Mouse (Mus musculus) embryonic facial prominence, embryonic 14.5 days (tissue): Measurements from ENCODE around the gene Plscr3. TPM values are rescaled to one million over a fixed set of nuclear protein-coding genes. Genes with fewer than 3 reads are reported as not detected.
"Not testable (repeated sequence)": the region's sequence is repeated elsewhere in the genome, so short reads cannot be mapped to it uniquely, and the experiment has no call there.

Experiments
- ATAC-seq: fragments of 200-750 bp; cut with Nextera tagmentation; 2 replicates; pipeline ENCODE4 v1.8.0; 2017; ENCODE audit warnings: low read depth, moderate number of reproducible peaks, moderate TSS enrichment
- DNase-seq: peaks from one replicate; pipeline ENCODE4 v3.0.0-alpha.2; 2015; ENCODE audit warnings: low spot score
- H3K27ac ChIP-seq: fragments of 300-500 bp; sonication (generic); replicated peaks from 2 replicates; pipeline ENCODE4 v1.5.1; 2014; ENCODE audit warnings: low read depth, mild to moderate bottlenecking, low read length, moderate library complexity
- H3K27me3 ChIP-seq: fragments of 300-500 bp; sonication (generic); replicated peaks from 2 replicates; pipeline ENCODE4 v1.6.1; 2014; ENCODE audit warnings: low read length; ENCODE audit not compliant: control insufficient read depth, insufficient read depth
- H3K36me3 ChIP-seq: fragments of 300-500 bp; sonication (generic); 2 replicates; pipeline ENCODE4 v1.6.1; 2014; ENCODE audit warnings: low read length, mixed read lengths; ENCODE audit not compliant: control insufficient read depth, insufficient read depth
- H3K4me1 ChIP-seq: fragments of 300-500 bp; sonication (generic); 2 replicates; pipeline ENCODE4 v1.6.1; 2014; ENCODE audit warnings: antibody characterized with exemption, low read length; ENCODE audit not compliant: control insufficient read depth, insufficient read depth
- H3K4me2 ChIP-seq: fragments of 300-500 bp; sonication (generic); 2 replicates; pipeline ENCODE4 v1.6.1; 2014; ENCODE audit warnings: low read depth, mild to moderate bottlenecking, low read length, moderate library complexity, mixed read lengths
- H3K4me3 ChIP-seq: fragments of 300-500 bp; sonication (generic); 2 replicates; pipeline ENCODE4 v1.5.1; 2014; ENCODE audit warnings: low read depth, mild to moderate bottlenecking, low read length
- H3K9ac ChIP-seq: fragments of 300-500 bp; sonication (generic); 2 replicates; pipeline ENCODE4 v1.6.1; 2014; ENCODE audit warnings: low read depth, mild to moderate bottlenecking, low read length, moderate library complexity, mixed read lengths
- H3K9me3 ChIP-seq: fragments of 300-500 bp; sonication (generic); 2 replicates; pipeline ENCODE4 v1.6.1; 2016; ENCODE audit warnings: low read length; ENCODE audit not compliant: control insufficient read depth
- WGBS: fragments of 180-500 bp; shearing (Covaris S2); extraction: QIAGEN DNeasy Blood & Tissue Kit; methylation state at CpG from one replicate; pipeline ENCODE4 v1.1.7; 2014; 5-methylcytosine and 5-hydroxymethylcytosine counted together
- polyA plus RNA-seq: library from polyadenylated mRNA; unstranded; fragments of >200 nt; fragmentation: Nextera tagmentation; extraction: Ambion mirVana; gene quantifications from 2 replicates; pipeline ENCODE4 v1.2.1, GENCODE M21; 2014

The Plscr3 gene
- polyA plus RNA-seq, 1 experiment from 2014 or later = 102 TPM

DNA sequence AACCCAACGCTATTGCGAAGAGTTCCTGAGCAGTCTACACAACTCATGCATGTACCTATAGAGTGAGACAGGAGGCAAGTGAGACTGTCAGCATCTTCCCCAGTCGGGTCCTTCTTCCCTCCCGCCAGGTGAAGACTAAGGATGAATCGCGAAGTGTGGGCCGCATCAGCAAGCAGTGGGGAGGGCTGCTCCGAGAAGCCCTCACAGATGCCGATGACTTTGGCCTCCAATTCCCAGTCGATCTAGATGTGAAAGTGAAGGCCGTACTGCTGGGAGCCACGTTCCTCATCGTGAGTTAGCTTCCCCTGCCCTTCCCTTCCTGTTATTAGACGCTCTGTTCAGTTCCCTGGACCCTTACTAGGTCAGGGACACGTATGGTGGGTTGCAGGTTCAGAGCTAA is 3.7 kb downstream of the Plscr3 start:
- H3K9ac ChIP-seq = no peak overlapping the region
- no peak for ATAC-seq
- no peaks in the 10 kb centered on the region for H3K27me3 ChIP-seq
- H3K4me3 ChIP-seq = no peak overlapping the region
- no peak for DNase-seq
- 87% methylated on average over 15 of the region's 15 CpGs for WGBS
- peaks cover 25% of the 10 kb centered on the region for H3K4me1 ChIP-seq
- H3K4me2 ChIP-seq = no peak overlapping the region
- peaks cover 51% of the 10 kb centered on the region for H3K36me3 ChIP-seq
- H3K27ac ChIP-seq = no peak overlapping the region
- H3K9me3 ChIP-seq = no peaks in the 10 kb centered on the region

DNA sequence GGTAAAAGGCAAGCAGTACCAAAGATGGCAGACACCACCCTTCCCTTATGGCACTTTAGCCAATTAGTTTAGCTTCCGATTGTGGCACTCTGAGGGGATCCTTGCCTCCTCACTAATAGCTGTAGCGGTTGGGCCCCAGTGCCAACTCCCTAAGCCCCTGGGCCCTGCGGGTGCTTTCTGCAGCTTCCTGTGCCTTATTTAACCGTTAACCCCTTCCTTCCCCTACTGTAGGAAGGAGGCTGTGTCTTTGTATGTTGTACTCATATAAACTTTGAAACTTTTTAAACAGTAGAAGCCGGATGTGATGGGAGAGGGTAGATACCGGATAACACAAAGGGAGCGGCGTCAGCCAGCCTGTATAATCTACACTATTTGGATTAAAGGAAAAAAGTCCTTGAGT is 4.6 kb downstream of the Plscr3 start:
- H3K27ac ChIP-seq = no peak overlapping the region
- peaks cover 19% of the 10 kb centered on the region for H3K4me1 ChIP-seq
- no peak overlapping the region for H3K4me3 ChIP-seq

GRCm38 (mm10) chr11:69853994-69854393 is 7.8 kb downstream of the Plscr3 start:
- Histone ChIP-seq H3K27me3 (peaks cover 9% of the 10 kb centered on the region), H3K4me3 (no peak overlapping the region), H3K4me2 (no peak overlapping the region), H3K4me1 (0 out of 2 replicates have a peak, but pooled peaks cover 5% of the 10 kb centered on the region), H3K9me3 (no peaks in the 10 kb centered on the region), H3K27ac (no peak overlapping the region), H3K36me3 (peaks cover 38% of the 10 kb centered on the region), H3K9ac (no peak overlapping the region)
- 62% methylated on average over 7 of the region's 7 CpGs for WGBS
- no peak for DNase-seq
- no peak for ATAC-seq

More for the DNA sequence above, 4.6 kb downstream of the Plscr3 start:
- WGBS = 64% methylated on average over 8 of the region's 8 CpGs
- ATAC-seq (no peak), DNase-seq (no peak)
- Histone ChIP-seq H3K9ac (no peak overlapping the region), H3K27me3 (no peaks in the 10 kb centered on the region), H3K4me2 (no peak overlapping the region), H3K36me3 (peaks cover 51% of the 10 kb centered on the region), H3K9me3 (no peaks in the 10 kb centered on the region)

DNA sequence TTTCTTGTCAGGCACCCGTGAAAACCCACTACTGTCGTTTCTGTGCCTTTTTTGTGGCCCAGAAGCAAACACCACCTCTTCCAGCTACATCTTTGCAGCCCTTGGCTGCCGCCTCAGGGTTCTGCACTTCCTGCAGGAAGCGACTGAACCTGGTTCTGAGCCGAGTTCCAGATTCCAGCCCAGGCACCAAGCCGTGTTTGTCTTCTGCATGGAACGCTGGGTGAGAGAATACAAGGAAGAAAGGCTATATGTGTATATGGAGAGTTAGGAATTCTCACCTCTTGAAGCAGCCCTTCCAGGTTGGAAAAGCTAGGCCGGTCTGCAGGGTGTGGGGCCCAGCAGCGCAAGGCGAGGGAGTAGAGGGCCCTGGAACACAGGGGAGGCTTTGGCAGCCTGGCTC is 8.5 kb downstream of the Plscr3 start:
- H3K9ac ChIP-seq = no peak overlapping the region
- WGBS = 81% methylated on average over 10 of the region's 10 CpGs
- H3K27ac ChIP-seq = no peak overlapping the region
- H3K4me3 ChIP-seq = no peak overlapping the region
- 0 out of 2 replicates have a peak, but pooled peaks cover 5% of the 10 kb centered on the region for H3K4me1 ChIP-seq
- no peaks in the 10 kb centered on the region for H3K9me3 ChIP-seq
- H3K36me3 ChIP-seq = peaks cover 31% of the 10 kb centered on the region
- H3K4me2 ChIP-seq = no peak overlapping the region
- no peak for DNase-seq
- H3K27me3 ChIP-seq = peaks cover 12% of the 10 kb centered on the region
- no peak for ATAC-seq

- Histone ChIP-seq H3K4me3 (no peak overlapping the region), H3K27ac (no peak overlapping the region), H3K9me3 (no peaks in the 10 kb centered on the region), H3K9ac (no peak overlapping the region), H3K27me3 (peaks cover 12% of the 10 kb centered on the region), H3K36me3 (peaks cover 24% of the 10 kb centered on the region), H3K4me1 (0 out of 2 replicates have a peak, but pooled peaks cover 5% of the 10 kb centered on the region), H3K4me2 (no peak overlapping the region)
- ATAC-seq (no peak), DNase-seq (no peak)
- 21% methylated on average over 16 of the region's 16 CpGs for WGBS
These were observed 9.2 kb downstream of the Plscr3 start for GRCm38 (mm10) chr11:69855347-69855746.

GRCm38 (mm10) chr11:69858113-69858998 is 12.2 kb downstream of the Plscr3 start, which contains the start of gene Tnk1:
Gene Tnk1, minus strand, starts transcription at chr11:69858730.
- H3K27me3 ChIP-seq = peaks cover 12% of the 10 kb centered on the region
- H3K4me3 ChIP-seq = peak within 1 kb of the TSS; percentile 20
- H3K27ac ChIP-seq = peak within 1 kb of the TSS; percentile 54
- H3K4me1 ChIP-seq = no peaks in the 10 kb centered on the region
- ATAC-seq = peak; percentile 64; the same call in 1 of the 2 replicates
- H3K9ac ChIP-seq = peak within 1 kb of the TSS; percentile 28; the same call in 1 of the 2 replicates
- 22% methylated on average over 29 of the region's 30 CpGs for WGBS
- peak within 1 kb of the TSS; percentile 36 for H3K4me2 ChIP-seq
- H3K36me3 ChIP-seq = no peaks in the 10 kb centered on the region
- no peaks in the 10 kb centered on the region for H3K9me3 ChIP-seq
- DNase-seq = peak; percentile 74

- H3K9ac ChIP-seq, H3K27me3 ChIP-seq, H3K4me2 ChIP-seq, DNase-seq, H3K27ac ChIP-seq, H3K9me3 ChIP-seq, H3K4me3 ChIP-seq, H3K4me1 ChIP-seq, H3K36me3 ChIP-seq, ATAC-seq: not testable (repeated sequence)
- WGBS = 70% methylated on average over 3 of the region's 3 CpGs
These were observed 17.6 kb downstream of the Plscr3 start for GRCm38 (mm10) chr11:69863729-69864128.

GRCm38 (mm10) chr11:69864138-69864860 is 18.1 kb downstream of the Plscr3 start:
- H3K36me3 ChIP-seq = no peaks in the 10 kb centered on the region
- H3K9me3 ChIP-seq = no peaks in the 10 kb centered on the region
- H3K4me3 ChIP-seq = no peak overlapping the region
- H3K27ac ChIP-seq = no peak overlapping the region
- H3K4me2 ChIP-seq = no peak overlapping the region
- ATAC-seq (no peak), DNase-seq (no peak)
- 48% methylated on average over 8 of the region's 8 CpGs for WGBS
- no peak overlapping the region for H3K9ac ChIP-seq
- H3K4me1 ChIP-seq = no peaks in the 10 kb centered on the region
- peaks cover under 1% of the 10 kb centered on the region; the same call in 1 of the 2 replicates for H3K27me3 ChIP-seq
